Mouse (Mus musculus): Measurements from ENCODE around the gene Psma5. TPM values are rescaled to one million over a fixed set of nuclear protein-coding genes. Genes with fewer than 3 reads are reported as not detected.
"Not testable (repeated sequence)": the region's sequence is repeated elsewhere in the genome, so short reads cannot be mapped to it uniquely, and the experiment has no call there.

Gene Psma5
- polyA plus RNA-seq, 1 experiment from 2014 or later: 231 TPM

GRCm38 (mm10) chr3:108214734-108215133 is 42.0 kb upstream of the Psma5 start:
- H3K36me3 ChIP-seq (ENCODE audit: control insufficient read depth, insufficient read depth, low read length): no peaks in the 10 kb centered on the region
- no peak overlapping the region for H3K9ac ChIP-seq (ENCODE audit: low read length)
- ATAC-seq (ENCODE audit: insufficient number of reproducible peaks, insufficient read depth, low FRiP score, low read depth): no peak
- H3K9me3 ChIP-seq (ENCODE audit: control insufficient read depth, low read length): no peaks in the 10 kb centered on the region
- 11% methylated on average over 5 of the region's 5 CpGs for WGBS
- no peak overlapping the region for H3K4me3 ChIP-seq (ENCODE audit: control insufficient read depth in 1 of 2, insufficient read depth in 1 of 2, low read depth in 1 of 2, low read length in 2 of 2)
- H3K27ac ChIP-seq (replicated peaks in 1 of 2; ENCODE audit: control insufficient read depth in 1 of 2, insufficient read depth in 1 of 2, low read depth in 2 of 2, low read length in 2 of 2): no peak overlapping the region
- no peak overlapping the region for H3K4me2 ChIP-seq (ENCODE audit: low read length)
- peaks cover 17% of the 10 kb centered on the region; the same call in 1 of the 2 replicates for H3K27me3 ChIP-seq (ENCODE audit: control insufficient read depth, insufficient read depth, low read length)
- peaks cover 2 to 3% of the 10 kb centered on the region in 2 experiments; a peak in 3 of 4 replicates for H3K4me1 ChIP-seq (ENCODE audit: control insufficient read depth in 2 of 2, insufficient read depth in 2 of 2, low read length in 2 of 2)

- Histone ChIP-seq H3K9ac (ENCODE audit: low read length) (no peak overlapping the region), H3K36me3 (ENCODE audit: control insufficient read depth, insufficient read depth, low read length) (no peaks in the 10 kb centered on the region), H3K9me3 (ENCODE audit: control insufficient read depth, low read length) (no peaks in the 10 kb centered on the region), H3K27me3 (ENCODE audit: control insufficient read depth, insufficient read depth, low read length) (peaks cover 61% of the 10 kb centered on the region), H3K4me2 (ENCODE audit: low read length) (no peak overlapping the region), H3K27ac (replicated peaks in 1 of 2; ENCODE audit: control insufficient read depth in 1 of 2, insufficient read depth in 1 of 2, low read depth in 2 of 2, low read length in 2 of 2) (no peak overlapping the region), H3K4me3 (ENCODE audit: control insufficient read depth in 1 of 2, insufficient read depth in 1 of 2, low read depth in 1 of 2, low read length in 2 of 2) (no peak overlapping the region), H3K4me1 (ENCODE audit: control insufficient read depth in 2 of 2, insufficient read depth in 2 of 2, low read length in 2 of 2) (no peaks in the 10 kb centered on the region)
- WGBS: 75% methylated on average over 3 of the region's 3 CpGs
- ATAC-seq (ENCODE audit: insufficient number of reproducible peaks, insufficient read depth, low FRiP score, low read depth): no peak
Observed at GRCm38 (mm10) chr3:108220661-108221060, 36.1 kb upstream of the Psma5 start.

GRCm38 (mm10) chr3:108225711-108226557 is 30.8 kb upstream of the Psma5 start:
- WGBS: 3% methylated on average over 62 of the region's 67 CpGs
- Histone ChIP-seq H3K4me3 (ENCODE audit: control insufficient read depth in 1 of 2, insufficient read depth in 1 of 2, low read depth in 1 of 2, low read length in 2 of 2) (peak overlapping the region; percentile 42 to 55), H3K9me3 (ENCODE audit: control insufficient read depth, low read length) (no peaks in the 10 kb centered on the region), H3K27ac (replicated peaks in 1 of 2; ENCODE audit: control insufficient read depth in 1 of 2, insufficient read depth in 1 of 2, low read depth in 2 of 2, low read length in 2 of 2) (no peak overlapping the region), H3K36me3 (ENCODE audit: control insufficient read depth, insufficient read depth, low read length) (no peaks in the 10 kb centered on the region), H3K4me1 (ENCODE audit: control insufficient read depth in 2 of 2, insufficient read depth in 2 of 2, low read length in 2 of 2) (peaks cover 2 to 11% of the 10 kb centered on the region in 2 experiments; a peak in 3 of 4 replicates), H3K27me3 (ENCODE audit: control insufficient read depth, insufficient read depth, low read length) (peaks cover 63% of the 10 kb centered on the region), H3K9ac (ENCODE audit: low read length) (peak overlapping the region; percentile 74), H3K4me2 (ENCODE audit: low read length) (peak overlapping the region; percentile 86)
- peak; percentile 47; the same call in 1 of the 2 replicates for ATAC-seq (ENCODE audit: insufficient number of reproducible peaks, insufficient read depth, low FRiP score, low read depth)

GRCm38 (mm10) chr3:108226558-108227350 is 30.0 kb upstream of the Psma5 start, which contains the start of gene Sypl2:
Gene Sypl2, minus strand, starts transcription at chr3:108226648.
- H3K4me1 ChIP-seq (ENCODE audit: control insufficient read depth in 2 of 2, insufficient read depth in 2 of 2, low read length in 2 of 2): peaks cover 2 to 11% of the 10 kb centered on the region in 2 experiments; a peak in 3 of 4 replicates
- peak within 1 kb of the TSS; percentile 42 to 55 for H3K4me3 ChIP-seq (ENCODE audit: control insufficient read depth in 1 of 2, insufficient read depth in 1 of 2, low read depth in 1 of 2, low read length in 2 of 2)
- H3K4me2 ChIP-seq (ENCODE audit: low read length): peak within 1 kb of the TSS; percentile 86
- H3K36me3 ChIP-seq (ENCODE audit: control insufficient read depth, insufficient read depth, low read length): no peaks in the 10 kb centered on the region
- no peak for ATAC-seq (ENCODE audit: insufficient number of reproducible peaks, insufficient read depth, low FRiP score, low read depth)
- H3K9me3 ChIP-seq (ENCODE audit: control insufficient read depth, low read length): no peaks in the 10 kb centered on the region
- 0 out of 4 replicates have a peak within 1 kb of the TSS, but pooled peaks of 1 of the 2 experiments have one; percentile 30 for H3K27ac ChIP-seq (replicated peaks in 1 of 2; ENCODE audit: control insufficient read depth in 1 of 2, insufficient read depth in 1 of 2, low read depth in 2 of 2, low read length in 2 of 2)
- H3K27me3 ChIP-seq (ENCODE audit: control insufficient read depth, insufficient read depth, low read length): peaks cover 57% of the 10 kb centered on the region
- peak within 1 kb of the TSS; percentile 74 for H3K9ac ChIP-seq (ENCODE audit: low read length)
- WGBS: 4% methylated on average over 44 of the region's 44 CpGs

- WGBS: 89% methylated on average over 2 of the region's 2 CpGs
- H3K4me2 ChIP-seq (ENCODE audit: low read length): peak overlapping the region; percentile 86; the same call in 1 of the 2 replicates
- peaks cover 49% of the 10 kb centered on the region for H3K27me3 ChIP-seq (ENCODE audit: control insufficient read depth, insufficient read depth, low read length)
- H3K27ac ChIP-seq (replicated peaks in 1 of 2; ENCODE audit: control insufficient read depth in 1 of 2, insufficient read depth in 1 of 2, low read depth in 2 of 2, low read length in 2 of 2): no peak overlapping the region
- ATAC-seq (ENCODE audit: insufficient number of reproducible peaks, insufficient read depth, low FRiP score, low read depth): no peak
- H3K4me3 ChIP-seq (ENCODE audit: control insufficient read depth in 1 of 2, insufficient read depth in 1 of 2, low read depth in 1 of 2, low read length in 2 of 2): no peak overlapping the region
- H3K9me3 ChIP-seq (ENCODE audit: control insufficient read depth, low read length): no peaks in the 10 kb centered on the region
- H3K9ac ChIP-seq (ENCODE audit: low read length): no peak overlapping the region
- no peaks in the 10 kb centered on the region for H3K36me3 ChIP-seq (ENCODE audit: control insufficient read depth, insufficient read depth, low read length)
- peaks cover 4 to 11% of the 10 kb centered on the region in 2 experiments; a peak in 3 of 4 replicates for H3K4me1 ChIP-seq (ENCODE audit: control insufficient read depth in 2 of 2, insufficient read depth in 2 of 2, low read length in 2 of 2)
Observed at GRCm38 (mm10) chr3:108227521-108227920, 29.2 kb upstream of the Psma5 start.

- H3K27ac ChIP-seq (replicated peaks in 1 of 2; ENCODE audit: control insufficient read depth in 1 of 2, insufficient read depth in 1 of 2, low read depth in 2 of 2, low read length in 2 of 2): peak overlapping the region in 1 of 2 experiments; percentile 10; a peak in 1 of 4 replicates
- ATAC-seq (ENCODE audit: insufficient number of reproducible peaks, insufficient read depth, low FRiP score, low read depth): no peak
- H3K4me1 ChIP-seq (ENCODE audit: control insufficient read depth in 2 of 2, insufficient read depth in 2 of 2, low read length in 2 of 2): peaks cover 2 to 4% of the 10 kb centered on the region in 2 experiments; a peak in 2 of 4 replicates
- no peak overlapping the region; the same call in 1 of the 2 replicates for H3K4me2 ChIP-seq (ENCODE audit: low read length)
- H3K9me3 ChIP-seq (ENCODE audit: control insufficient read depth, low read length): no peaks in the 10 kb centered on the region
- no peaks in the 10 kb centered on the region for H3K36me3 ChIP-seq (ENCODE audit: control insufficient read depth, insufficient read depth, low read length)
- no peak overlapping the region for H3K4me3 ChIP-seq (ENCODE audit: control insufficient read depth in 1 of 2, insufficient read depth in 1 of 2, low read depth in 1 of 2, low read length in 2 of 2)
- 63% methylated on average over 4 of the region's 4 CpGs for WGBS
- no peak overlapping the region; the same call in 1 of the 2 replicates for H3K9ac ChIP-seq (ENCODE audit: low read length)
- H3K27me3 ChIP-seq (ENCODE audit: control insufficient read depth, insufficient read depth, low read length): peaks cover 14% of the 10 kb centered on the region
Observed at GRCm38 (mm10) chr3:108231646-108232045, 25.1 kb upstream of the Psma5 start.

- not testable (repeated sequence) for H3K4me1 ChIP-seq (ENCODE audit: control insufficient read depth in 2 of 2, insufficient read depth in 2 of 2, low read length in 2 of 2); H3K9ac ChIP-seq (ENCODE audit: low read length); H3K27me3 ChIP-seq (ENCODE audit: control insufficient read depth, insufficient read depth, low read length); H3K36me3 ChIP-seq (ENCODE audit: control insufficient read depth, insufficient read depth, low read length); H3K4me2 ChIP-seq (ENCODE audit: low read length); ATAC-seq (ENCODE audit: insufficient number of reproducible peaks, insufficient read depth, low FRiP score, low read depth); H3K4me3 ChIP-seq (ENCODE audit: control insufficient read depth in 1 of 2, insufficient read depth in 1 of 2, low read depth in 1 of 2, low read length in 2 of 2); H3K9me3 ChIP-seq (ENCODE audit: control insufficient read depth, low read length); H3K27ac ChIP-seq (replicated peaks in 1 of 2; ENCODE audit: control insufficient read depth in 1 of 2, insufficient read depth in 1 of 2, low read depth in 2 of 2, low read length in 2 of 2)
- 84% methylated on average over 4 of the region's 4 CpGs for WGBS
Observed at GRCm38 (mm10) chr3:108237474-108238102, 19.1 kb upstream of the Psma5 start.

Measured in heart, embryonic 14.5 days (tissue).